Mouse (Mus musculus) WW6 (cell line): Measurements from ENCODE around the gene Olfr1415.
"Not testable (repeated sequence)": the region's sequence is repeated elsewhere in the genome, so short reads cannot be mapped to it uniquely, and the experiment has no call there.

Experiments
- DNase-seq: peaks from one replicate; pipeline ENCODE4 v3.0.0-alpha.2; 2013; ENCODE audit warnings: low read depth, low spot score

Olfr1415 gene

GRCm38 (mm10) chr1:92496001-92496400 is at the start of gene Olfr1415:
Gene Olfr1415 (minus strand): TSS chr1:92496101.
- DNase-seq, result no peak

GRCm38 (mm10) chr1:92539071-92539470 is 43.2 kb upstream of the Olfr1415 start:
- no peak for DNase-seq

- DNase-seq, result no peak
Observed at GRCm38 (mm10) chr1:92536972-92537371, 41.1 kb upstream of the Olfr1415 start.

GRCm38 (mm10) chr1:92523764-92524163 is 27.9 kb upstream of the Olfr1415 start:
- DNase-seq, result no peak

- DNase-seq, result peak; percentile 26
Observed at GRCm38 (mm10) chr1:92521376-92521775, 25.5 kb upstream of the Olfr1415 start.

- DNase-seq, result no peak
Observed at GRCm38 (mm10) chr1:92519046-92519445, 23.1 kb upstream of the Olfr1415 start.

GRCm38 (mm10) chr1:92518561-92518960 is 22.7 kb upstream of the Olfr1415 start, which contains the start of gene Olfr1414:
Gene Olfr1414 (minus strand): TSS chr1:92518661.
- DNase-seq, result no peak

GRCm38 (mm10) chr1:92515390-92515789 is 19.5 kb upstream of the Olfr1415 start:
- no peak for DNase-seq

GRCm38 (mm10) chr1:92511646-92512045 is 15.7 kb upstream of the Olfr1415 start:
- not testable (repeated sequence) for DNase-seq

GRCm38 (mm10) chr1:92485013-92485412 is 10.9 kb downstream of the Olfr1415 start, which contains the start of gene Olfr1416:
Gene Olfr1416 (minus strand): TSS chr1:92485113.
- DNase-seq, result no peak

- DNase-seq, result no peak
Observed at GRCm38 (mm10) chr1:92474066-92474578, 21.8 kb downstream of the Olfr1415 start.

- peak; percentile 85 for DNase-seq
Observed at GRCm38 (mm10) chr1:92473165-92474041, 22.5 kb downstream of the Olfr1415 start, which contains the start of gene Ndufa10. Gene Ndufa10 (minus strand): TSS chr1:92473860.

- DNase-seq, result no peak
Observed at GRCm38 (mm10) chr1:92468891-92469290, 27.0 kb downstream of the Olfr1415 start.

GRCm38 (mm10) chr1:92458416-92458815 is 37.5 kb downstream of the Olfr1415 start:
- no peak for DNase-seq

- no peak for DNase-seq
Observed at GRCm38 (mm10) chr1:92457758-92458157, 38.1 kb downstream of the Olfr1415 start.

- no peak for DNase-seq
Observed at GRCm38 (mm10) chr1:92453751-92454445, 42.0 kb downstream of the Olfr1415 start.

- no peak for DNase-seq
Observed at GRCm38 (mm10) chr1:92448293-92448692, 47.6 kb downstream of the Olfr1415 start.

- no peak for DNase-seq
Observed at GRCm38 (mm10) chr1:92441453-92442063, 54.3 kb downstream of the Olfr1415 start.

GRCm38 (mm10) chr1:92440066-92440750 is 55.7 kb downstream of the Olfr1415 start:
- DNase-seq, result no peak
